In genomic region chr2:5478256-5478655, GRCm38 (mm10) we compare ENCODE assay signal across 11 mouse cellular contexts.
DNase-seq lines count a peak whose midpoint lies in the region; ATAC-seq and TF ChIP-seq lines count a peak whose summit lies in the region.
"Had no signal": no experiment of that assay in that cellular context is flagged by ENCODE, and none has a peak within 500 bp of the region (broad histone marks: within the 10 kb centered on the region; RNA-seq: fewer than 3 reads in every experiment).

No protein-coding gene starts in this region.

- no peak overlapping the region for H3K27ac ChIP-seq in intestine, postnatal 0 days (ENCODE audit: low read depth, low read length)
- no peak overlapping the region for H3K27ac ChIP-seq in intestine, embryonic 16.5 days (ENCODE audit: low read length)
- H3K27ac ChIP-seq in midbrain, postnatal 0 days (ENCODE audit: low read depth, low read length): no peak overlapping the region
- H3K27ac ChIP-seq in midbrain, embryonic 16.5 days (ENCODE audit: low read length): no peak overlapping the region
- H3K27ac ChIP-seq: intestine, embryonic 15.5 days had no signal

- no peaks in the 10 kb centered on the region for H3K9me3 ChIP-seq in intestine, postnatal 0 days (ENCODE audit: control insufficient read depth)
- H3K9me3 ChIP-seq in intestine, embryonic 16.5 days (ENCODE audit: control insufficient read depth, low read length): no peaks in the 10 kb centered on the region
- no peaks in the 10 kb centered on the region for H3K9me3 ChIP-seq in midbrain, postnatal 0 days (ENCODE audit: low read length)
- no peaks in the 10 kb centered on the region for H3K9me3 ChIP-seq in midbrain, embryonic 16.5 days (replicated peaks; ENCODE audit: control insufficient read depth, low read length, poor library complexity, severe bottlenecking)
- H3K9me3 ChIP-seq: intestine, embryonic 15.5 days had no signal

- no peak for DNase-seq in midbrain, postnatal 0 days (ENCODE audit: low spot score)
- DNase-seq in ZHBTc4 (ENCODE audit: low read depth, low spot score): peak; percentile 39
- DNase-seq in thymus, postnatal 4 days: peak; percentile 64
- DNase-seq in ovary, adult 18-20 months (ENCODE audit: low spot score): no peak
- DNase-seq: layer of hippocampus, postnatal 36 days; midbrain, embryonic 14.5 days had no signal

- 90% methylated on average over 4 of the region's 4 CpGs for WGBS in intestine, postnatal 0 days
- WGBS in intestine, embryonic 16.5 days: 96% methylated on average over 4 of the region's 4 CpGs
- 97% methylated on average over 4 of the region's 4 CpGs for WGBS in midbrain, postnatal 0 days
- WGBS in midbrain, embryonic 16.5 days: over 99% methylated on average over 4 of the region's 4 CpGs

- no peaks in the 10 kb centered on the region for H3K36me3 ChIP-seq in intestine, postnatal 0 days (ENCODE audit: control insufficient read depth, insufficient read depth)
- no peaks in the 10 kb centered on the region for H3K36me3 ChIP-seq in intestine, embryonic 16.5 days (ENCODE audit: control insufficient read depth, insufficient read depth, low read length)
- H3K36me3 ChIP-seq in midbrain, postnatal 0 days (ENCODE audit: insufficient read depth, low read length): no peaks in the 10 kb centered on the region
- no peaks in the 10 kb centered on the region for H3K36me3 ChIP-seq in midbrain, embryonic 16.5 days (ENCODE audit: control insufficient read depth, insufficient read depth, low read length)
- H3K36me3 ChIP-seq: intestine, embryonic 15.5 days had no signal

- H3K4me1 ChIP-seq in intestine, postnatal 0 days (replicated peaks; ENCODE audit: control insufficient read depth, insufficient read depth, low read length): 0 out of 2 replicates have a peak, but pooled peaks cover 3% of the 10 kb centered on the region
- H3K4me1 ChIP-seq in intestine, embryonic 16.5 days (ENCODE audit: control insufficient read depth, insufficient read depth, low read length): peaks cover 2% of the 10 kb centered on the region; the same call in 1 of the 2 replicates
- no peaks in the 10 kb centered on the region for H3K4me1 ChIP-seq in midbrain, postnatal 0 days (ENCODE audit: insufficient read depth, low read length)
- H3K4me1 ChIP-seq in midbrain, embryonic 16.5 days (ENCODE audit: control insufficient read depth, insufficient read depth, low read length): no peaks in the 10 kb centered on the region

- H3K4me3 ChIP-seq in intestine, postnatal 0 days (ENCODE audit: low read depth, low read length): no peak overlapping the region
- no peak overlapping the region for H3K4me3 ChIP-seq in intestine, embryonic 16.5 days (ENCODE audit: low read length)
- H3K4me3 ChIP-seq in midbrain, postnatal 0 days (ENCODE audit: low read depth, low read length): no peak overlapping the region
- no peak overlapping the region for H3K4me3 ChIP-seq in midbrain, embryonic 16.5 days (ENCODE audit: low read depth, low read length)
- H3K4me3 ChIP-seq: erythroblast, embryonic 14.5 days; intestine, embryonic 15.5 days had no signal

- no peaks in the 10 kb centered on the region for H3K27me3 ChIP-seq in intestine, postnatal 0 days (replicated peaks; ENCODE audit: control insufficient read depth, insufficient read depth, low read length)
- H3K27me3 ChIP-seq in intestine, embryonic 16.5 days (replicated peaks; ENCODE audit: control insufficient read depth, insufficient read depth, low read length): no peaks in the 10 kb centered on the region
- no peaks in the 10 kb centered on the region for H3K27me3 ChIP-seq in midbrain, postnatal 0 days (ENCODE audit: insufficient read depth, low read length)
- H3K27me3 ChIP-seq in midbrain, embryonic 16.5 days (ENCODE audit: control insufficient read depth, insufficient read depth, low read depth, low read length): no peaks in the 10 kb centered on the region
- H3K27me3 ChIP-seq: intestine, embryonic 15.5 days had no signal

- ATAC-seq in intestine, postnatal 0 days: 0 out of 2 replicates have a peak, but pooled peaks have one; percentile 33
- no peak for ATAC-seq in intestine, embryonic 16.5 days
- no peak for ATAC-seq in midbrain, postnatal 0 days (ENCODE audit: low FRiP score)
- no peak for ATAC-seq in midbrain, embryonic 16.5 days

- TF ChIP-seq CTCF in intestine, postnatal 0 days (IDR thresholded peaks at IDR 0.05; ENCODE audit: low read depth): peak; percentile 56
- peak; percentile 44 for TF ChIP-seq CTCF in midbrain, postnatal 0 days (IDR thresholded peaks at IDR 0.05)

- H3K4me2 ChIP-seq in intestine, postnatal 0 days (replicated peaks; ENCODE audit: low read depth): no peak overlapping the region
- H3K4me2 ChIP-seq in intestine, embryonic 16.5 days (ENCODE audit: low read depth, low read length): no peak overlapping the region
- no peak overlapping the region for H3K4me2 ChIP-seq in midbrain, postnatal 0 days (ENCODE audit: low read depth, low read length, poor library complexity, severe bottlenecking)
- H3K4me2 ChIP-seq in midbrain, embryonic 16.5 days (ENCODE audit: low read length): no peak overlapping the region
- H3K4me2 ChIP-seq: intestine, embryonic 15.5 days had no signal

- no peak overlapping the region for H3K9ac ChIP-seq in intestine, postnatal 0 days (ENCODE audit: low read depth, low read length)
- no peak overlapping the region for H3K9ac ChIP-seq in intestine, embryonic 16.5 days (ENCODE audit: low read depth, low read length)
- H3K9ac ChIP-seq in midbrain, postnatal 0 days (replicated peaks; ENCODE audit: low read length, poor library complexity, severe bottlenecking): no peak overlapping the region
- no peak overlapping the region for H3K9ac ChIP-seq in midbrain, embryonic 16.5 days (ENCODE audit: low read depth, low read length)
- H3K9ac ChIP-seq: intestine, embryonic 15.5 days had no signal

Comparison
In these comparisons a context has a peak if more than half of its experiments do, and no peak if none do; other contexts are left out.
1. DNase-seq: peak in ZHBTc4 (single experiment) and thymus, postnatal 4 days (single experiment); none in midbrain, postnatal 0 days (single experiment) and ovary, adult 18-20 months (single experiment).